Mouse (Mus musculus): ENCODE results near the gene Atp1b1.

Gene Atp1b1

GRCm38 (mm10) chr1:164389743-164390142, 68.4 kb downstream of the Atp1b1 start:
- no peak for DNase-seq (ENCODE audit: low spot score)
